Mouse (Mus musculus) E14TG2a.4 (cell line): ENCODE data around the gene Cers5.

Source experiments
- CTCF ChIP-seq: conservative IDR thresholded peaks from 2 replicates; pipeline ENCODE4 v1.5.1; 2014; ENCODE audit warnings: low read length
- POU5F1 ChIP-seq: IDR thresholded peaks from 2 replicates; pipeline ENCODE4 v1.6.1; 2014; ENCODE audit warnings: low read length, borderline replicate concordance

- no peak for TF ChIP-seq CTCF
- TF ChIP-seq POU5F1: no peak
Observed at GRCm38 (mm10) chr15:99711491-99711890, 61.2 kb downstream of the Cers5 start.
